Mouse (Mus musculus) adrenal gland, postnatal 14 days (tissue): ENCODE measurements around the gene Olfr543. TPM values are rescaled to one million over a fixed set of nuclear protein-coding genes. Genes with fewer than 3 reads are reported as not detected.
"Not testable (repeated sequence)": the region's sequence is repeated elsewhere in the genome, so short reads cannot be mapped to it uniquely, and the experiment has no call there.

ENCODE experiments used
- DNase-seq: peaks from one replicate; pipeline ENCODE4 v3.0.0; 2021; ENCODE audit warnings: mixed read lengths
- long read RNA-seq, 2 experiments: library from polyadenylated mRNA; stranded (forward); transcript quantifications; one replicate each; pipeline ENCODE4 v2.0.0; 2021
- total RNA-seq: library from RNA; stranded (reverse); gene quantifications from 2 replicates; pipeline ENCODE4 v1.2.3, GENCODE M21; 2021

Olfr543 gene
- not detected in 2 replicates for total RNA-seq
- long read RNA-seq, experiment 1: 0 reads
- long read RNA-seq, experiment 2: 0 reads

GRCm38 (mm10) chr7:102481579-102481978 is at the start of gene Olfr543:
TSS of gene Olfr543 (minus strand) at chr7:102481679.
- no peak for DNase-seq

GRCm38 (mm10) chr7:102529052-102529451 is 47.6 kb upstream of the Olfr543 start:
- no peak for DNase-seq

DNA sequence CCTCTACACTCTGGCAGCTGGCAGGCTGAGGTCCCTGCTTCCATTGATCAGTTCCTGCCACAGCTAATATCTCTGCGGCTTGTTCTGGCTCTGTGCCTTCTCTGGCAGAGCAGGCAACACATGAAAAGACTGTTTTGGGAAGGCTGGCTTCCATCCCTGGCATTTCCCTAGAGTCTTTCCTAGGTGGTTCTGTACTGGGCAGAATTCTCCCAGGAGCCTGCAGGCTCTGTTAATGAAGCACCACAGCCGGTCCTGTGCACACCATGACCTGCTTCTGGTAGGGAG is 35.5 kb upstream of the Olfr543 start:
- peak; percentile 54 for DNase-seq

DNA sequence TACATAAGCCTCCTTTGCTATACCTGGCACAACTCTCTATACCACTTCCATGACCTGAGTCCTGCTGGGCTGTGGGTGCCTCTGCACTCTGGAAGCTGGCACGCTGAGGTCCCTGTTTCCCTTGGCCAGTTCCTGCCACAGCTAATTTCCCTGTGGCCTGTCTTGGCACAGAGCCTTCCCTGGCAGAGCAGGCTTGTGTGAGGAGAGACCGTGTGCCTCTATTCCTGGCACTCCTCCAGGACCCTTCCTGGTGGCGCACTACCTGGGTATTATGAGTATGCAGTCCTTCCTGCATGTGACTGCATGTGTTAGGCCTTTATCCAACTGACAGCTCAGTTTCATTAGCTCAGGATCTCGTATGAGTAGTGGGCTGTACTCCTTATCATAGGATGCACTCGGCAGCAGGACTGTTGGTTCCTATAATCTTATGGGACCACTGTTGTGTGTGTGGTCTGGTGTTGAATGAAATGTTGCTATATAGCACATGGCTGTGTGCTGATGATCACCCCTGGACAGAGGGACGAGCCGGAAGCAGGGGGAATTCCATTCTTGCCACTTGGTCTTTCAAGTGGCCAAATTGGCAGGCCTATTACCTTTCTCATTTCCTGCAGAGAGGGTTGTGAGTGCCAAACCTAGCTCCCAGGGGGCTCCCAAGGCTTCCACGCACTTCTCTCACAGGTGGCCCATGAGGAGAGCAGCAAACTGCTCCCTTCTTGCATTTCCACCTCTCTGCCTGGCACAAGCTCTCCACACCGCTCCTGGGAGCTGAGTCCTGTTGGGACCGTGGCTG is 35.0 kb upstream of the Olfr543 start:
- peak; percentile 75 for DNase-seq

DNA sequence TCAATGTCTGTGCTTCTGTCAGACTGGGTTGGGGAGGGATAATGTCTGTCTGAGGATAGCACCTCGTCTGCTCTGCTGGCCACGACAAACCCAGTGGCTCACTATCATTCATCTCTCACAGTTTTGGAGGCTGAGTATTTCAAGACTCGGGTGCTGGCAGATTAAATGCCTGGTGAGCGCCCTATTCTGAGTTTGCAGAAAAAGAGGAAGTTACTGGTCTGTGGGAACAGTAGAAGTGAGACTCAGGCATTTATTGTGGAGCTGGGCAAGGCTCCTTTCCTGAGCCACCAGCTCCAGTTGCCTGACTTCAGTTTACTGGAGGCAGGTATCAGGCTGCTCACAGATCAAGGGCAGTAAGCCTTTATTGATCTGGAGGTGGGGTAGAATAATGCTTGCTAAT is 32.7 kb upstream of the Olfr543 start:
- DNase-seq: no peak

DNA sequence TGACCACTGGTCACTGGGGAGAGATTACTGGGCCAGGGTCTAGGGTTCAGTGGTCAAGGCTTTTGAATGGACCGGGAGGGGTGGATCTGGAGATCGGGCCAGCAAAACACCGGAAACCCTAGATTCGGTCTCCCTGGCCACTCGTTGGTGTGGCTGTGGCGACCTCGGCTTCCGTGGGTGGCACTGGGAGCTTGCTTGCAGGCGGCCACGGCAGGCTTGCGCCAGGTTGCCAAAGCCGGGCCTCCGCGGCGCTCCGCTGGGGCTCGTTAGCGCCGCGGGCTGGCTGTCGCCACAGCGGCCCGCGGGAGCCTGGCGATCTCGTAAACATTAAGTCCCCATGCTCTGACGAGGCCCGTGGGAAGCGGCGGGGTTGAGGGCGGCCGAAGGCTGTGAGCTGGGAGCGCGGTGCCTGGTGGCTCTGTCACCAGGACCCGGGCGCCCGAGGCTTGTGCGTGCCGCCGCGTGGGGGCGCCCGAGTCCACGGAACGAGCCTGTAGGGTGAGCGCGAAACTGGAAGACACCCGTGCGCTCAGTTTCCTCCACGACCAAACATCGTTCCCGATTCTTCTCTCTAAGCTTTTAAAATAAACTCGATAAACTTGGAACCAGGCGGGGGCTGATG is 31.4 kb upstream of the Olfr543 start:
- peak; percentile 94 for DNase-seq

DNA sequence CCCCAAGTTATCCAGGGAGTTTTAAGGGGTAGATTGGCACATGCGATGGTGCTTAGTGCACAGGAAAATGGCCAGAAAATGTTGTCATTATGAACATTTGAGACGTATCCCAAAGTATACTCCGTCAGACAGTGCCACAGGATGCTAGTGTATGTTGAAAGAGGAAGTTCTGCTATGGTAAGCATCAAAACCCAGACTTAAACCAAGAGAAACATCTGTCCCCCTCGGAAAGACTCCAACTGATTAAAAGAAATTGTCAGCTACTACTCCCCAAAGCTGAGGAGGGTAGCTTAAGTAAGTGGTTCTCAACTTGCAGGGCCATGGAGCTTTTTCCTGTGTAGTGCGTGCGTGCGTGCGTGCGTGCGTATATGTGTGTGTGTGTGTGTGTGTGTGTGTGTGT is 30.4 kb upstream of the Olfr543 start:
- no peak for DNase-seq

GRCm38 (mm10) chr7:102509726-102510125 is 28.2 kb upstream of the Olfr543 start:
- no peak for DNase-seq

DNA sequence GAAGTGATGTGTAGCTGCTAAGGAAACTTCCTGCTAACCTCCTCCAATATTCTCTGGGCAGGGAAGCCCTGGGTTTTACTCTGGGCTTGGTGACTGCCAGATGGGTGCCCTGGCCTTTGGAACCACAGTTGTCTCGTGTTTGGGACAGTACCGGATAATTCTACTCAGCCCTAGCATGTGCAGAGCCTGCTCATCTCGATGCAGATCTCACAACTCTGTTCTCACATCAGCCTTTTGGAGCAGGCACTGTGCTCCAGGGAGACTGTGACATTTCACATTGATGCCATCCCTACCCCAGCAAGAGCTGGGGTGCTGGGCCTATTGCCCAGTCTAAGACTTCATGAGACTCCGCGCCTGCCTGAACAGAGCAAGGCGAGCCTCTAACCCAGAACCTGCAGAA is 27.2 kb upstream of the Olfr543 start:
- DNase-seq: no peak

DNA sequence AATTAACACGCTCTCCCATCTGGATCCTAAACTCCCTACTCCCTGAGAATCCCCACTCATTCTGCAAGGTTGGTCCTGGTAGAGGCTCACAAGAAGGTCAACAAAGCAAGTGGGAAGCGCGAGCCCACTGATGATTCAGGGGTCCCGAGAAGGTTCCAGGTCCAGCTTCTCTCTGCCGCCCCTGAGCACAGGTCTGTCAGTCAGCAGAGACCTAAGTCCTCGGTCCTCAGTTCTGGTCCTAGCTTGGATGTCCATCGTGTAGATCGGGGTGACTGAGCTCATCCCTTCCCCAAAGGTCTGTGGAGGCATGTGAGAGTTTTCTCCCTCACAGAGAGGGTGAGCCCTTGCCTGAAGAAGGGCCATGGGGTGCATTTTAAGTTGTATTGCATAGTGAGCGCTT is 26.6 kb upstream of the Olfr543 start:
- DNase-seq: no peak

DNA sequence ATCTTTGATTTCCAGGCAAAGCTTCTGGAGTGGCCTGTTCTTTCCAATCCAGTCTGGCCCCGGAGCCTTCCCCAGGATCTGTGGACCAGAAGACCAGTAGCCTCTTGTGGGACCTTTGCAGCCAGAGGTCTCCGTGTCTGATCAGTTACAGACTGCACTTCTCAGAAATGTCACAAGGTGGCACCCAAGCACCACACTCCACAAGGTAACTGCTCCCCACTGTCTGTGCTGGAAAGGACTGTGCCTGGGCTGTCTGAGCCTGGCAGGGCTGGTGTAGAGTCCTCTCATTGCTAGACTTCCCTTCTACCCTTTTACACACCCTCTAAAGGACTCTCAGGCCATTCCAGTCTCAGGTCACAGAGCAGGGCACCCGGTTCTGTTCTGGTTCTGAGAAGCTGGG is 25.4 kb upstream of the Olfr543 start:
- DNase-seq: peak; percentile 81

- DNase-seq: no peak
Measured at GRCm38 (mm10) chr7:102501986-102502385, 20.5 kb upstream of the Olfr543 start.

GRCm38 (mm10) chr7:102499473-102499872 is 18.0 kb upstream of the Olfr543 start, which contains the start of gene Olfr545:
TSS of gene Olfr545 (minus strand) at chr7:102499573.
- DNase-seq: no peak

GRCm38 (mm10) chr7:102494416-102494815 is 12.9 kb upstream of the Olfr543 start:
- not testable (repeated sequence) for DNase-seq

DNA sequence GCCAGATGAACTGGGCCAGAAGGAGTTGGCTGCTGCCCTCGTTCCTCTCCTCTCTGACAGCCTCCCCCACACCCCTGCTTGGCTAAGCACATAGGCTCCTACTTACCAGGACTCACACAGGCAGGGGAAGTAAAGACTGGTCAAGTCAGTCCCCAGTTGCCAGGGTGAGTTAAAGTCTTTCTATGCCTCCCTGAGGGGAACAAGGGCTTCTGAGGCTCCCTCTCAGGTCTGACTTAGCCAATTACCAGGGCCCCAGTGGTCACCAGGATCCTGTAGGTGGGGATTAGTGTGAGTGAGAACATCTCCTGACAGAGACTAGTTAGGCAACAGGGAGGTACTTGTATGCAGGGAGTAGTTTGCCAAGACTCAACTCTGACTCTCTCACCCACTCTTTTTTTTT is 6.7 kb upstream of the Olfr543 start, which contains the start of gene Olfr544:
TSS of gene Olfr544 (minus strand) at position 153 of the 400 bp plus-strand sequence.
- no peak for DNase-seq

GRCm38 (mm10) chr7:102486105-102486504 is 4.6 kb upstream of the Olfr543 start:
- no peak for DNase-seq

DNA sequence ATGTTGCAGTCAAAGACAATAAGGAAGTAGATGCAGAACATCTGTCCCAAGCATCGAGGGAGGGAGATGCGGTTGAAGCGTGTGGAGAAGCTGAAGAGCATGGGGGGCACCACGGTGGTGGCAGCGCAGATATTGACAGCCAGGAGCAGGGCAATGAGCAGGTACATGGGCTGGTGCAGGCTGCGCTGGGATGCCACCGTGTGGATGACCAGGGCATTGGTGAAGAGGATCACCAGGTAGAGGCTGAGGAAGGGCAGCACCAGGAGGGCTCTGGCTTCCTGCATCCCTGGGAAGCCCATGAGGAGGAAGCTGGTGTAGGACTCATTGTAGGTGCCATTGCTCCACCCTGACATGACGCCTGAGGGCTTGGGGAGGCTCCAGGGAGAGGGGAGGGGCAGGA is 3.3 kb upstream of the Olfr543 start:
- not testable (repeated sequence) for DNase-seq

DNA sequence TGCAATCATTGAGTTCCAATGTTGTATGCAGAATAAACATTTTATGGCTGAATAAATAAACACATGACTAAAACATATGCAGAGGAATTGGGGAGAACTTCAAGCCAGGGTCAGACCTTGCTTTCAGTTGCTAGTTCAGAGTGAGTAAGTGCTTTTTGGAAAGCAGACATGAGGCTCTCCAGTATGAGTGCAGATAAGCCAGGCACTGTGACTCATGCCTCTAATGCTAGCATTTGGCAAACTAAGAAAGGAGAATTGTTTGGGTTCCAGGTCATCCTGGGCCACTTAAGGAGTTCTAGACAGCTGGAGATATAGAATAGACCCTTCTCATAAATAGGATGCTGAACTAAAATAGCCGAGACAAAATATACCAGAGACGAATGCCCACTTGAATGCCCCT is 2.2 kb upstream of the Olfr543 start:
- peak; percentile 35 for DNase-seq

- DNase-seq: peak; percentile 48
Measured at GRCm38 (mm10) chr7:102480821-102481220, 658 bp downstream of the Olfr543 start.

- peak; percentile 79 for DNase-seq
Measured at GRCm38 (mm10) chr7:102479368-102480078, 2.0 kb downstream of the Olfr543 start.

GRCm38 (mm10) chr7:102478926-102479325 is 2.6 kb downstream of the Olfr543 start:
- no peak for DNase-seq

- no peak for DNase-seq
Measured at GRCm38 (mm10) chr7:102478425-102478824, 3.1 kb downstream of the Olfr543 start.

- DNase-seq: no peak
Measured at GRCm38 (mm10) chr7:102477377-102477776, 4.1 kb downstream of the Olfr543 start.
